Mouse (Mus musculus): ENCODE data around the gene Fat4. TPM values are rescaled to one million over a fixed set of nuclear protein-coding genes. Genes with fewer than 3 reads are reported as not detected.
A peak's percentile ranks its signal among the peaks of the same experiment; 100 is the strongest.

Fat4 gene
- polyA plus RNA-seq, 1 experiment from 2014 or later: 5.3 TPM

DNA sequence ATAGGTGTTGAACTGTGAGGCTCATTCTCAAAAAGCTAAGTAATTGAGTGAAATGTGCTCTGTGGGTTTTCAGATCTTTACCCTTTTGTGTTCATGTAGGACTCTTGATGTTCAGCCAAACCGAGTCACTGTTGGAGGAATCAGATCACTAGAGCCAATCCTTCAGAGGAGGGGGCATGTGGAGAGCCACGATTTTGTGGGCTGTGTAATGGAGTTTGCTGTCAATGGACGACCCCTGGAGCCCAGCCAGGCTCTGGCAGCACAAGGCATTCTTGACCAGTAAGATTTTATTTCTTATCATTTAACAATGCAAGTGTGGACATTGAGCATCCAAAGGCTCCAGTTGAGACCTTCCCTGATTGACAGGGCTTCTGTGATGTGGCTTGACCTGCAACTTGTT is 113.3 kb downstream of the Fat4 start:
- Histone ChIP-seq H3K4me3 (no peak overlapping the region), H3K9ac (no peak overlapping the region), H3K27me3 (no peaks in the 10 kb centered on the region), H3K36me3 (peaks cover 22% of the 10 kb centered on the region; the same call in 1 of the 2 replicates), H3K4me2 (no peak overlapping the region), H3K27ac (no peak overlapping the region), H3K4me1 (no peaks in the 10 kb centered on the region), H3K9me3 (no peaks in the 10 kb centered on the region)
- no peak for ATAC-seq (ENCODE audit: borderline replicate concordance, extremely low read depth, low FRiP score, low TSS enrichment)
- WGBS: 55% methylated on average over 3 of the region's 3 CpGs

DNA sequence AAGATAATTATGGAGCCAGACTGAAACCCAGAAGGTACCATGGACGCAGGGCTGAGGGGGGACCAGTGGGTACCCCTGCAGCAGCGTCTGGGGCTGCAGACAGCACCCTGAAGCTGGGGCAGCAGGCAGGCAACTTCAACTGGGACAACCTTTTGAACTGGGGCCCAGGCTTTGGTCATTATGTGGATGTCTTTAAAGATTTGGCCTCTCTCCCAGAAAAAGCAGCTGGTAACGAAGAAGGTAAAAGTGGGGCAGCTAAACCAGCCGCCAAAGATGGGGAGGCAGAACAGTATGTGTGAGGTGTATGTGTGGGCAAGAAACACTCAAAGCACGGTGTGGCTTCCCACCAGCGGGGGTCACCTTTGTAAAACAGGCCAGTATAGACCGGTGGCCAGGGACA is 123.8 kb downstream of the Fat4 start:
- peaks cover 32% of the 10 kb centered on the region; the same call in 1 of the 2 replicates for H3K36me3 ChIP-seq
- H3K4me3 ChIP-seq: no peak overlapping the region
- H3K4me1 ChIP-seq: no peaks in the 10 kb centered on the region
- no peaks in the 10 kb centered on the region for H3K9me3 ChIP-seq
- H3K9ac ChIP-seq: no peak overlapping the region
- no peaks in the 10 kb centered on the region for H3K27me3 ChIP-seq
- WGBS: 68% methylated on average over 7 of the region's 7 CpGs
- H3K4me2 ChIP-seq: no peak overlapping the region
- no peak for ATAC-seq (ENCODE audit: borderline replicate concordance, extremely low read depth, low FRiP score, low TSS enrichment)
- H3K27ac ChIP-seq: no peak overlapping the region

DNA sequence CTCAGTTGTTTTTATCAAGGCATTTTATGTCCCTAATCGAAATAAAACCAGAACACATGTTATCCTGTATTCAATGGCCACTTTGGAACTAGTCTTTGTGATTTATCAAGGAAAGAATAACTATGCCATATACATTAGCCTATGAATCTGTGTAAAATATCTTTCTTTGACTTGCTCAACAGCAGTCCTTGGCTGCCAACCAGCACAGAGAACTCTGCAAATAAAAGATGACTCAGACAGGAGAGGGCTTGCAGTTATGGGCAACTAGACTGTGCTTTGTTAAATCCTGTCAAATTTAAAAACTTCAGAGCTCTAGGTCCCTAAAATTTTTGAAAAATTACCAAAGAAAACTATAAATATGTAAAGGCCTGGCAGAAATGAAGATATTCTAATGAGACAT is 130.9 kb downstream of the Fat4 start:
- Histone ChIP-seq H3K27me3 (no peaks in the 10 kb centered on the region), H3K36me3 (no peaks in the 10 kb centered on the region), H3K4me3 (no peak overlapping the region), H3K9me3 (no peaks in the 10 kb centered on the region), H3K27ac (no peak overlapping the region), H3K9ac (no peak overlapping the region), H3K4me1 (no peaks in the 10 kb centered on the region), H3K4me2 (no peak overlapping the region)
- ATAC-seq (ENCODE audit: borderline replicate concordance, extremely low read depth, low FRiP score, low TSS enrichment): no peak
- 53% methylated on average over 1 of the region's 1 CpGs for WGBS

DNA sequence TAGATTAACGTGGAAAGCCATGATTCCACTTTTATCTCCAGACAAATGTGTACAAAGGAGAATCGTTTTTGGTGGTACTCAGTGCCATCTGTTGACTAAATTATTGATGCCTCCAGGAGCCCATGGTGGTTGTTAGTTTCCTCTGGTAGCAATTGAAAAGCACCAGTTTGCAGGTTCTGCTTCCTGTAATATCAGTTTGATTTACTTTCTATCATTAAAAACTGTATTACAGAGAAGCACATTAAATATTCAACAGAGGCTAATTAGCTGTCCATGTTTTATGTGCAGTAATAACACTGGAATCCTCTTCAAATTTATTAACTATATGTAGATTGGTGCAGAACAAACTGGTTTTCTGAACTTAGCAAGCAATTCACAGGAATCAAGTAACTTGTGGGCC is 149.4 kb downstream of the Fat4 start:
- Histone ChIP-seq H3K27ac (no peak overlapping the region), H3K9ac (no peak overlapping the region), H3K9me3 (no peaks in the 10 kb centered on the region), H3K27me3 (no peaks in the 10 kb centered on the region), H3K4me2 (no peak overlapping the region), H3K36me3 (no peaks in the 10 kb centered on the region), H3K4me3 (no peak overlapping the region), H3K4me1 (no peaks in the 10 kb centered on the region)
- ATAC-seq (ENCODE audit: borderline replicate concordance, extremely low read depth, low FRiP score, low TSS enrichment): no peak
- 50% methylated on average over 2 of the region's 2 CpGs for WGBS

DNA sequence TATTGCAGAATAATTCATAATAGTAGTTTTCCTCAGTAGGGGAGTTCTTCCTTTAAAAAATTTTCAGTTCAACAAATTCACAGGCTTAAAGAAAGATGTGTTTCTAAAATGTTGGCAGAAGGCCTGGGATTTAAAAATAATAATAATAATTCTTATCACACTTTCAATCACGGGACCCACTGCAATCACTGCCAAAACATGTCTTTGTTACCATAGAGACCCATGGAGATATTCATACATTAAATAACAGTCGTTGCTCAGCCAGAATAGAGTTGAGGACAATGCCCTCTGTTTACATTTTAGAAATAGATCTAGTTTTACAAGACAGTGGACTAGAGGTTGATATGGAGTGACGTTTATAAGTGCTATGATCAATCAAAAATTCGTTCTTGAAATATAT is 159.7 kb downstream of the Fat4 start:
- peak; percentile 67; the same call in 1 of the 2 replicates for ATAC-seq (ENCODE audit: borderline replicate concordance, extremely low read depth, low FRiP score, low TSS enrichment)
- H3K4me1 ChIP-seq: 0 out of 2 replicates have a peak, but pooled peaks cover 11% of the 10 kb centered on the region
- WGBS: 29% methylated on average over 4 of the region's 4 CpGs
- H3K27me3 ChIP-seq: no peaks in the 10 kb centered on the region
- no peaks in the 10 kb centered on the region for H3K9me3 ChIP-seq
- H3K27ac ChIP-seq: no peak overlapping the region
- no peaks in the 10 kb centered on the region for H3K36me3 ChIP-seq
- no peak overlapping the region for H3K4me2 ChIP-seq
- H3K9ac ChIP-seq: no peak overlapping the region
- no peak overlapping the region for H3K4me3 ChIP-seq

DNA sequence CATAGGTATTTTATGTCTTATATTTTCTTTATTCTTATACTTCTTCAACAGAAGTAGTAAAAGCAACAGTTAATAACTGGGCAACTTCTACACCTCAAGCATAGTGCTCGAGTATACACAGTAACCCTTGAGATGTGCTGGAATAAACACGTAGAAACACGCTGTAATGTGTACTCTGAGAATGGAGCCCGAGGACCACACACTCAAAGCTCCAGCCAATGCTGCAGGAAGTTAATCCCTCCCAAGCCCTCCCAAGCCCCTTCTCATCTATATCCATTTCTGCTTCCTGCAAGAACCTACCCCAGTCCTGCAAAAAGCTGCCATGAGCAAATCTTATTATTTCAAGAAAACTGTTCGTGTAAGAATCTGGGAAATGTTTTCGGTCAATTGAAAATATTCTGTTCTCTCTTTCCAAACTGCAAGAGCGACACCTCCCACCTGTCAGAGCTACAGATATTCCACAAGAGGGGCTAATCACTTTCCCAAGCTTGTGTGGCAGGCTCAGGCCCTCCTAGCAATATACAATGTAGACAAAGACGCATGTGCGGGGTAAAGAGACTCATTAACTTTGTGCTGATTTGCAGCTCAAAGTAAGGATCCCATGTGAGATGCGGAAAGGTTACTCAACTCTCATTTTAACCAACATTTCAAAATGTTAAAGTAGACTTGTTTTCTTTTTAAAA is 161.0 kb downstream of the Fat4 start:
- ATAC-seq (ENCODE audit: borderline replicate concordance, extremely low read depth, low FRiP score, low TSS enrichment): no peak
- H3K36me3 ChIP-seq: no peaks in the 10 kb centered on the region
- no peak overlapping the region for H3K4me3 ChIP-seq
- H3K27ac ChIP-seq: no peak overlapping the region
- 61% methylated on average over 10 of the region's 10 CpGs for WGBS
- 0 out of 2 replicates have a peak, but pooled peaks cover 11% of the 10 kb centered on the region for H3K4me1 ChIP-seq
- H3K4me2 ChIP-seq: no peak overlapping the region
- H3K27me3 ChIP-seq: no peaks in the 10 kb centered on the region
- H3K9me3 ChIP-seq: no peaks in the 10 kb centered on the region
- H3K9ac ChIP-seq: no peak overlapping the region

DNA sequence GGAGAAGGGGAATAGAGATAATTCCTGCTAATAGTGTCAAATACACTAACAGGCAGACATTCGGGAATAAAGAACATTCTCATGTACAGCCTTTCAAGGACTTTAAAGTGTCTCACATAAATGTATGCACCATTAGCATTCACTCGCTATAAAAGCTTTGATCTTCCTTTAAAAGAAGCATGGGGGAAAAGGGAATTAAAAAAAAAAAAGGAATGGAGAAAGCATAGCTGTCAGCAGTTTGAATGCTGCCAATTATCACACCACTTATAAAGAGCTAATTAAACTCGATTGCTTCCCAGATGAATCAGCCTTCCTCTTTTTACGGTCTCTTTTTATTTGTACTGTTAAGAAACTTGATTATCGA is 161.5 kb downstream of the Fat4 start:
- no peaks in the 10 kb centered on the region for H3K27me3 ChIP-seq
- no peaks in the 10 kb centered on the region for H3K36me3 ChIP-seq
- 0 out of 2 replicates have a peak, but pooled peaks cover 11% of the 10 kb centered on the region for H3K4me1 ChIP-seq
- H3K4me3 ChIP-seq: no peak overlapping the region
- no peak overlapping the region for H3K27ac ChIP-seq
- 56% methylated on average over 5 of the region's 5 CpGs for WGBS
- H3K9ac ChIP-seq: no peak overlapping the region
- no peaks in the 10 kb centered on the region for H3K9me3 ChIP-seq
- no peak for ATAC-seq (ENCODE audit: borderline replicate concordance, extremely low read depth, low FRiP score, low TSS enrichment)
- no peak overlapping the region for H3K4me2 ChIP-seq

DNA sequence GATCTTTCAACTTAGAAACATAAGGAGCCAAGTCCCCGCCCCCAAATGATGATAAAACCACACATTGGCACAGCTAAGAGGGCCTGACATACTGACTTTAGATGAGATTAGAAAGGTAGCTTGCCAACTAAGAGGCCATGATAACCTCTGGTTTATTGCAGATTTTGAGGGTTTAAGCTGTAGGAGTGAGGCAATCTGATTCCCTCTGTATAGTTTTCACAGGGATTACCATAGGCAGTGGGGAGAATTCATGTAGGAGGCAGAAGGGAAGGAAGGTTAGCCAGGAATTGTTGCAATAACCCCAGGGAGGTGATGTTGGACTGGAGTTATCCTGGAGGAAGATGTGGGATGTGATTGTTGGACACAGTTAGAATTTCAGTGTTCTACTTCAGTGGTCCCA is 163.4 kb downstream of the Fat4 start:
- no peaks in the 10 kb centered on the region for H3K36me3 ChIP-seq
- ATAC-seq (ENCODE audit: borderline replicate concordance, extremely low read depth, low FRiP score, low TSS enrichment): no peak
- no peaks in the 10 kb centered on the region for H3K9me3 ChIP-seq
- H3K4me2 ChIP-seq: no peak overlapping the region
- H3K9ac ChIP-seq: no peak overlapping the region
- no peak overlapping the region for H3K4me3 ChIP-seq
- H3K27me3 ChIP-seq: no peaks in the 10 kb centered on the region
- H3K27ac ChIP-seq: no peak overlapping the region
- WGBS: 84% methylated on average over 1 of the region's 1 CpGs
- H3K4me1 ChIP-seq: 0 out of 2 replicates have a peak, but pooled peaks cover 8% of the 10 kb centered on the region

DNA sequence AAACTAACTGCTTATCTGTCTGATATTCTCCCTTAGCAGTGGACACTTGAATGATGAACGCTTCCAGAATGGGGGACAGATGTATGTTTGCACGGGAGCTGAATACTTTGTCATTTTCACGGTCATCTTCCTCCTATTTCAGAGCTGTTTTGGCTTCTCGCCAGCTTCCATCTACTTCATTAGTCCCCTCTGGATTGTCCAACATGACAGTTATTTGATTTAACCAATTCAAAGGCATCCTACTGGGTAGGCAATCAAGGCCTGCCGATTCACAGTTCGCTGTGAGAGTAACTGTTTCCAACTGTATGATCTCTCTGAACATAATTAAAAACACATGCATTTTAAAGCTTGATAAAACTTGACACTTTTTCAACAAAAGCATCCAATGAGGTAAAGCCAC is 166.3 kb downstream of the Fat4 start:
- Histone ChIP-seq H3K4me3 (no peak overlapping the region), H3K9me3 (no peaks in the 10 kb centered on the region), H3K9ac (no peak overlapping the region), H3K4me1 (0 out of 2 replicates have a peak, but pooled peaks cover 3% of the 10 kb centered on the region), H3K4me2 (no peak overlapping the region), H3K36me3 (no peaks in the 10 kb centered on the region), H3K27me3 (no peaks in the 10 kb centered on the region), H3K27ac (no peak overlapping the region)
- 28% methylated on average over 6 of the region's 6 CpGs for WGBS
- ATAC-seq (ENCODE audit: borderline replicate concordance, extremely low read depth, low FRiP score, low TSS enrichment): no peak
